ENCODE assay signal across 24 mouse cellular contexts in genomic region chr16:42180473-42180872, GRCm38 (mm10).
"Had no signal": no experiment of that assay in that cellular context is flagged by ENCODE, and none has a peak within 500 bp of the region (broad histone marks: within the 10 kb centered on the region; RNA-seq: fewer than 3 reads in every experiment).

No protein-coding gene starts in this region.

- ATAC-seq: forebrain, embryonic 16.5 days; inflammation-experienced regulatory T-cells, adult 6 months; intestine, embryonic 15.5 days; intestine, postnatal 0 days had no signal

- H3K9ac ChIP-seq: heart, embryonic 12.5 days; hindbrain, embryonic 12.5 days; hindbrain, embryonic 14.5 days; intestine, embryonic 15.5 days; limb, embryonic 12.5 days had no signal

- H3K27me3 ChIP-seq: heart, embryonic 12.5 days; hindbrain, embryonic 12.5 days; intestine, embryonic 15.5 days; limb, embryonic 12.5 days had no signal

- H3K27ac ChIP-seq: gastrocnemius, adult 2 months; heart, embryonic 10.5 days; hindbrain, embryonic 10.5 days; hindbrain, embryonic 12.5 days; hindbrain, embryonic 14.5 days; intestine, embryonic 15.5 days; layer of hippocampus, adult 2 months; left cerebral cortex, adult 2 months; limb, embryonic 10.5 days; limb, embryonic 12.5 days had no signal

- H3K4me1 ChIP-seq: heart, embryonic 10.5 days; heart, embryonic 12.5 days; hindbrain, embryonic 10.5 days; hindbrain, embryonic 12.5 days; intestine, embryonic 15.5 days; limb, embryonic 10.5 days had no signal

- H3K36me3 ChIP-seq: heart, embryonic 10.5 days; heart, embryonic 12.5 days; hindbrain, embryonic 10.5 days; hindbrain, embryonic 12.5 days; intestine, embryonic 15.5 days; limb, embryonic 10.5 days; limb, embryonic 12.5 days had no signal

- DNase-seq: gastrocnemius, adult 2 months; gastrocnemius, postnatal 10 days; gastrocnemius, postnatal 25 days; heart, adult 18-20 months; heart, postnatal 10 days; heart, postnatal 4 days; kidney, adult 18-20 months; kidney, adult 8-10 months; kidney, postnatal 10 days; kidney, postnatal 25 days; kidney, postnatal 4 days had no signal

- H3K4me2 ChIP-seq: heart, embryonic 12.5 days; hindbrain, embryonic 12.5 days; hindbrain, embryonic 14.5 days; intestine, embryonic 15.5 days; limb, embryonic 12.5 days had no signal

- H3K9me3 ChIP-seq: heart, embryonic 10.5 days; heart, embryonic 12.5 days; hindbrain, embryonic 10.5 days; hindbrain, embryonic 12.5 days; intestine, embryonic 15.5 days; limb, embryonic 10.5 days; limb, embryonic 12.5 days had no signal

- H3K4me3 ChIP-seq: gastrocnemius, adult 2 months; heart, embryonic 10.5 days; heart, embryonic 12.5 days; hindbrain, embryonic 10.5 days; hindbrain, embryonic 12.5 days; intestine, embryonic 15.5 days; layer of hippocampus, adult 2 months; left cerebral cortex, adult 2 months; limb, embryonic 10.5 days; limb, embryonic 12.5 days had no signal
